Mouse (Mus musculus): ENCODE data around the gene Hpd.

Gene Hpd

GRCm38 (mm10) chr5:123187306-123187705 lies 4.8 kb upstream of the Hpd start:
- DNase-seq (ENCODE audit: low read depth, low spot score): no peak

DNA sequence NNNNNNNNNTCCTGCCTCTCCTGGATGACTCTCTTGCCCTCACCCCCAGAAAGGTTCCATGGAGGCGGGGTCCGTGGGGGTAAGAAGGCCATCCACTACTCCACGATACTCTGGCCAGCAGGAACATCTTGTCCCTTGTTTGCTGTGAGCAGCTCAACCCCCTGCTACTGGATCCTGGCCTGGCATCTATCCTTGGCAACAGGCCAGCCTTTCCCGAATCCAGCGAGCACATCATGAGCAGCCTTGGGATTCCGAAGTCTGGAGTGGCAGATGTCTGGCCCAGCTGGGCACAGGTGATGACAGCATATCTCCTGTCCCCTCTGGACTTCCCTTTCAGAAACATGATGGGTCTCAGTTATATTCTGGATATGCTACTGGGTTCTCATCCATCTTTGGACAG lies 3.4 kb upstream of the Hpd start:
- DNase-seq (ENCODE audit: low read depth, low spot score): no peak

GRCm38 (mm10) chr5:123181536-123181935 lies 991 bp downstream of the Hpd start:
- DNase-seq (ENCODE audit: low read depth, low spot score): no peak

GRCm38 (mm10) chr5:123180390-123180789 lies 2.1 kb downstream of the Hpd start:
- no peak for DNase-seq (ENCODE audit: low read depth, low spot score)

DNA sequence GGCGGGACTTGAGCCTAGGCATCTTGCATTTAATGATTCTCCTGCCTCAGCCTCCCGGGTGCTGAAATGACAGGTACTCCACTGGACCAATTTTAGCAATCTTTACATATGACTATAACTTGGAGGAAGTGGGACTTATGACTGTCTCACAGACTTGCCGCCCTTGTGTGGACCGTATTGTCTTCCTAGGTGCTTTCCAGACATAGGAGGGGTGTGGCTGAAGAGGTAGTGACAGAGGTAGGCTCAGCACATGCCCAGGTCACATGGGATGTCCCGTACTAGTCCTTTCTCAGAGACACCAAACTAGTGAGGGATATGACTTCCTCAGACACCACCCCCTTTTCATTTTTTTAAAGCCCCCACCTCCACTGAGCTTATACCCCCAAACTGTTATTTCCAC lies 3.7 kb downstream of the Hpd start:
- DNase-seq (ENCODE audit: low read depth, low spot score): no peak

GRCm38 (mm10) chr5:123171646-123172350 lies 10.7 kb downstream of the Hpd start:
- DNase-seq (ENCODE audit: low read depth, low spot score): peak; percentile 80

GRCm38 (mm10) chr5:123170365-123170764 lies 12.2 kb downstream of the Hpd start:
- no peak for DNase-seq (ENCODE audit: low read depth, low spot score)

DNA sequence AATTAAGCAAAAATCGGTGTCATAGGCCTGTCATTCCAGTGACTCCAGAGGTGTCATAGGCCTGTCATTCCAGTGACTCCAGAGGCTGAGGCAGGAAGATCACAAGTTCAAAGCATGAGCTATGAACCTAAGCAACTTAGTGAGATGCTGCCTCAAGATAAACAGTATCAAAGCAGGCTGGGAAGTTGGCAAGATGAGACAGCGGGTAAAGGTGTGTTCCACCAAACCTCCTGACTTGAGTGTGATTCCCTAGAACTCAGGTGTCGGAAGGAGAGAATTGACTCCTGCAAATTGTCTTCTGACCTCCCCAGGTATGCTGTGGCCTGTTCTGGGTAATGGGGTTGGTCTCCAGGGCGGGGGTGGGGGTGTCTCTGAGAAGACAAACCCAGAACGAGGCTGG lies 13.2 kb downstream of the Hpd start, which contains the start of gene Psmd9:
Psmd9 (plus strand) TSS at position 130 of the 400 bp plus-strand sequence.
- no peak for DNase-seq (ENCODE audit: low read depth, low spot score)

DNA sequence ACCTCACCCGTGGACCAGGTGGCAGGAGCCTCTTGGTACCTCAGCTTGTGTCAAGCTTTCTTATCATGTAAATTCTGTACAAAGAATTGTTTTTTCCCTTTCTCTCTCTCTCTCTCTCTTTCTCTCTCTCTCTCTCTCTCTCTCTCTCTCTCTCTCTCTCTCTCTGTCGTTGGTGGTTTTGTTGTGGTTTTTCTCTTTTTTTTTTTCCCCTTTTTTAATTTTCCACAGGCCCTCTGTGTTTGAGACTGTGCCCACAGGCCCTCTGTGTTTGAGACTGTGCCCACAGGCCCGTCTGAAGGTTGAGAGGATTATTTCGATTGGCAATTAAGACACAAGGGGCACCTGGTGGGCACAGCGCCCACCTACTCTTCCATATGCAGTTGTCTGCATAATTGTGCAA lies 14.9 kb downstream of the Hpd start:
- DNase-seq (ENCODE audit: low read depth, low spot score): no peak

- no peak for DNase-seq (ENCODE audit: low read depth, low spot score)
These were observed 16.1 kb downstream of the Hpd start for GRCm38 (mm10) chr5:123166437-123166836.

- no peak for DNase-seq (ENCODE audit: low read depth, low spot score)
These were observed 19.6 kb downstream of the Hpd start for GRCm38 (mm10) chr5:123162942-123163341.

DNA sequence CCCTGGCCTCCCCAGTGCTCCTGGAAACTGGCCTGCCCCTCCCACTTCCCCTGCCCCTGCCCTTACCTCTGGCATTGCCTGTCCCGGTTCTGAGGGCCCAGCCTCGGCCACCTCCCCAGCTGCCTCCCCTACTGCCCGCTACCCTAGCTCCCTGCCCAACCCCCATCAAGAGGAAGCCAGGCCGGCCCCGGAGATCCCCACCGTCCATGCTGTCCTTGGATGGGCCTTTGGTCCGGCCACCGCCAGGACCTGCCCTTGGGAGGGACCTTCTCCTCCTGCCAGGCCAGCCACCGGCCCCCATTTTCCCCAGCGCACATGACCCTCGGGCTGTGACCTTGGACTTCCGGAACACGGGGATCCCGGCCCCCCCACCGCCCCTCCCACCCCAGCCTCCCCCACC lies 22.2 kb downstream of the Hpd start:
- DNase-seq (ENCODE audit: low read depth, low spot score): no peak

DNA sequence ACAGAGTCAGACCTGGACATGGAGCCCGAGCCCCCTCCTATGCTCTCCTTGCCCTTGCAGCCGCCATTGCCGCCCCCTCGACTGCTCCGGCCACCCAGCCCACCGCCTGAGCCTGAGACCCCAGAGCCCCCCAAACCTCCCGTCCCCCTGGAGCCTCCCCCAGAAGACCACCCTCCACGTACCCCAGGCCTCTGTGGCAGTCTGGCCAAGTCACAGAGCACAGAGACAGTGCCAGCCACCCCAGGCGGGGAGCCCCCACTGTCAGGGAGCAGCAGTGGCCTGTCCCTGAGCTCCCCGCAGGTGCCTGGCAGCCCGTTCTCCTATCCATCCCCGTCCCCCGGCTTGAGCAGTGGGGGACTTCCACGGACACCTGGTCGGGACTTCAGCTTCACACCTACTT lies 22.7 kb downstream of the Hpd start:
- DNase-seq (ENCODE audit: low read depth, low spot score): no peak

- no peak for DNase-seq (ENCODE audit: low read depth, low spot score)
These were observed 23.1 kb downstream of the Hpd start for GRCm38 (mm10) chr5:123159446-123159845.

DNA sequence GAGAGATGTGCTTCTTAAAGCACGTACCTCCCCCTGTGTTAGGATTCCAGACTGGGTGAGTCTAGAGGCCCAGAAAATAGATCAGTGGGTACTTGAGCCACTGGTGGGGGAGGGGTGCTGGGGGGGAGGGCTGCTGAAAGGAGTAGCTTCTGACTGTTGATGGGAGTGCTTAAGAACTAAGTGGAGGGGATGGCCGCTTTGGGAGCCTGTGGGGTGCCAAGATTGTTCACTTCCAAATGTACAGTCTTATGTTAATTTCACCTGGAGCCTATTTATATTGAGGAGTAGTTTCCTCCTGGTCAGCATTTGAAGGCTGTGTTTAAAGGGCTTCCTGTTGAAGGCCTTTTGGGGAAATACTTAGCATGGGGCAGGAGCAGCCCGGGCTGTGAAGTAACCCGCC lies 24.6 kb downstream of the Hpd start:
- DNase-seq (ENCODE audit: low read depth, low spot score): no peak

- DNase-seq (ENCODE audit: low read depth, low spot score): no peak
These were observed 25.8 kb downstream of the Hpd start for GRCm38 (mm10) chr5:123156763-123157162.

DNA sequence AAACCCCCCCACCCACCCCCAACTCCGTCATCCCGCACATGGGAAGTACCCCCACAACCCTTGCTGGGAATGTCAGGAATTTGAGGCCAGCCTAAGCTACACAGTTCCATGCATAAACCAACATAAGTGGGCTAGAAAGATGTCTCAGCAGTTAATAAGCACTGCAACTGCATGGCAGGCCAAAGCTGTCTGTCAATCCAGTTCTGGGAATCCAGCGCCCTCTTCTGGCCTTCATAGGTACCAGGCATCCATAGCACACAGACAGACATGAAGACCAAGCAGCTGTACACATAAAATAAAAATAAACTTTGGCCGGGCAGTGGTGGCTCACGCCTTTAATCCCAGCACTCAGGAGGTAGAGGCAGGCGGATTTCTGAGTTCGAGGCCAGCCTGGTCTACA lies 27.1 kb downstream of the Hpd start:
- DNase-seq (ENCODE audit: low read depth, low spot score): peak; percentile 63

GRCm38 (mm10) chr5:123152901-123153300 lies 29.6 kb downstream of the Hpd start:
- DNase-seq (ENCODE audit: low read depth, low spot score): no peak

DNA sequence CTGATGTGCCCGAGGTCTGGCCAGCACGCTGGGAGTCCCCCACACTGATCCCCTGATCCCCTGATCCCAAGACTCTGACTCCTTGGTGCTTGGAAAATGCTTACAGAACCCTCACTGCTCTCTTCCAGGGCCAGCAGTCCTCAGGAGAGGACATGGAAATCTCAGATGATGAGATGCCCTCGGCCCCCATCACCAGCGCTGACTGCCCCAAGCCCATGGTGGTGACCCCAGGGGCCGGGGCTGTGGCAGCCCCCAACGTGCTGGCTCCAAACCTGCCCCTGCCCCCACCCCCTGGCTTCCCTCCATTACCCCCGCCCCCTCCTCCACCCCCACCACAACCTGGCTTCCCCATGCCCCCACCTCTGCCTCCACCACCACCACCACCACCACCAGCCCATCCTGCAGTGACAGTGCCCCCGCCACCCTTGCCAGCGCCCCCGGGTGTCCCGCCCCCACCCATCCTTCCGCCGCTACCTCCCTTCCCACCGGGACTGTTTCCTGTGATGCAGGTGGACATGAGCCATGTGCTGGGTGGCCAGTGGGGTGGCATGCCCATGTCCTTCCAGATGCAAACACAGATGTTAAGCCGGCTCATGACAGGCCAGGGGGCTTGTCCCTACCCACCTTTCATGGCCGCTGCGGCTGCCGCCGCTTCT lies 30.7 kb downstream of the Hpd start:
- DNase-seq (ENCODE audit: low read depth, low spot score): no peak

- no peak for DNase-seq (ENCODE audit: low read depth, low spot score)
These were observed 31.4 kb downstream of the Hpd start for GRCm38 (mm10) chr5:123151077-123151476.

DNA sequence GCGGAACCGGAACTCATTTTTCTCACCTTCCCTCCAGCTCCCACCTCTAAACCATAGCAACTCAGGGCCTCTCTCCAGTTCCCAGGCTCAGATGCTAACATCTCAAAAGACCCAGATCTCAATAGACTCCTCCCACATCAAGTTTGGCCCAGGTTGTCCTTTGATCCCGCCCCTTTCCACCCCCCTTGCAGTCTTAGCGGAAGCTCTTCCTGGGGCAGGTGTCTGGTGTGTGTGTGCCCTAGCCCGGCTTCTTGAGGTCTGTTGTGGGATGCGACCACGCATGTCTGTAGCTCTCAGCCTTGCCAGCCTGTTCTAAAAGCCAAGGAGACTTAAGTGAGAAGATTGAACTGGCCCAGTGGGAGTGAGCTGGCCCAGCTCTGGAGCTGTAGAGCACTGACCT lies 31.9 kb downstream of the Hpd start:
- DNase-seq (ENCODE audit: low read depth, low spot score): no peak

GRCm38 (mm10) chr5:123149451-123150400 lies 32.8 kb downstream of the Hpd start:
- DNase-seq (ENCODE audit: low read depth, low spot score): peak; percentile 81
